Mouse (Mus musculus) embryonic facial prominence, embryonic 11.5 days (tissue): ENCODE data around the gene Kcnip2. TPM values are rescaled to one million over a fixed set of nuclear protein-coding genes. Genes with fewer than 3 reads are reported as not detected.

Experiments
- polyA plus RNA-seq: library from polyadenylated mRNA; unstranded; fragments of >200 nt; fragmentation: Nextera tagmentation; extraction: Ambion mirVana; gene quantifications from 2 replicates; pipeline ENCODE4 v1.2.1, GENCODE M21; 2014

Gene Kcnip2
- polyA plus RNA-seq, 1 experiment from 2014 or later = 1.3 TPM

Other genes with a start within 250 kb of the Kcnip2 start
- 3.1 and 3.5 TPM in 2 replicates for gene Fbxw4, start 155.7 kb downstream of the Kcnip2 start, polyA plus RNA-seq
- gene Fgf8, start 73.1 kb downstream of the Kcnip2 start, polyA plus RNA-seq = 17.7 and 20.5 TPM in 2 replicates
- 15.2 and 17.2 TPM in 2 replicates for gene Npm3, start 66.5 kb downstream of the Kcnip2 start, polyA plus RNA-seq
- 58.7 and 58.8 TPM in 2 replicates for gene Mgea5, start 32.2 kb downstream of the Kcnip2 start, polyA plus RNA-seq
- 13.9 and 15.9 TPM in 2 replicates for gene Armh3, start 182.4 kb upstream of the Kcnip2 start, polyA plus RNA-seq
- gene Hps6, start 187.4 kb upstream of the Kcnip2 start, polyA plus RNA-seq = 1.9 and 2.4 TPM in 2 replicates
- 46.7 and 57.0 TPM in 2 replicates for gene Pprc1, start 228.8 kb upstream of the Kcnip2 start, polyA plus RNA-seq
- gene Ldb1, start 229.2 kb upstream of the Kcnip2 start, polyA plus RNA-seq = 80.7 and 84.4 TPM in 2 replicates